Mouse (Mus musculus) megakaryocyte, embryonic 14.5 days (primary cell): ENCODE measurements around the gene Gm20777.
"Not testable (repeated sequence)": the region's sequence is repeated elsewhere in the genome, so short reads cannot be mapped to it uniquely, and the experiment has no call there.

Source experiments
- FLI1 ChIP-seq: IDR thresholded peaks from 2 replicates; pipeline ENCODE4 v1.6.1; 2012; ENCODE audit warnings: low read length, inconsistent platforms, mixed read lengths
- GATA1 ChIP-seq: IDR thresholded peaks from 3 replicates; pipeline ENCODE4 v1.6.1; 2012; ENCODE audit warnings: mixed read lengths, low read length, inconsistent platforms, borderline replicate concordance

- TF ChIP-seq GATA1, FLI1: not testable (repeated sequence)
Observed at GRCm38 (mm10) chrY:10752350-10752749, at the start of gene Gm20777.
